ENCODE assay signal across 12 mouse cellular contexts in the genomic region with DNA sequence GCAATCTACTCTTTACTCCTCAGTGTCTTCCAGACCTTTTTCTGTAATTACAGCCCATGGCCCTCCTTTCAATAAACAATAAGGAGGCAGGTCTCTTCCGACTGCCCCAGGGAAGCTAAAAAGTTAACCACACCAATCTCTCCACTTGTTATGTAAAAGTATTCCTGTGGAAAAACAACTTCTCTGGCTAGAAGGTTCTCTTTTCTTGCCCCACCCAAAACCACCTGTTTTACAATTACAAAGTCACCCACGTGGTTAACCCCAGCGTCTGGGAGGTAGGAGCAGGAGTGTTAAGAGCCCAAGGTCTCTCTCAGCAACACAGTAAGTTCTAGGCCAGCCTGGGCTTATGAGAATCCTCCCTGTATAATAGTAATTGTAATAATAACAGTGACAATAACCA.
"Had no signal": no experiment of that assay in that cellular context is flagged by ENCODE, and none has a peak within 500 bp of the region (broad histone marks: within the 10 kb centered on the region; RNA-seq: fewer than 3 reads in every experiment).

No protein-coding gene starts in this region.

- H3K9ac ChIP-seq: kidney, embryonic 15.5 days; limb, embryonic 13.5 days; liver, embryonic 13.5 days; midbrain, embryonic 13.5 days; neural tube, embryonic 15.5 days had no signal

- H3K9me3 ChIP-seq: kidney, embryonic 15.5 days; limb, embryonic 13.5 days; liver, embryonic 13.5 days; midbrain, embryonic 13.5 days; neural tube, embryonic 15.5 days had no signal

- H3K4me2 ChIP-seq: kidney, embryonic 15.5 days; limb, embryonic 13.5 days; liver, embryonic 13.5 days; midbrain, embryonic 13.5 days; neural tube, embryonic 15.5 days had no signal

- H3K27me3 ChIP-seq: kidney, embryonic 15.5 days; limb, embryonic 13.5 days had no signal

- ATAC-seq: midbrain, embryonic 13.5 days had no signal

- DNase-seq: kidney, adult 18-20 months; kidney, postnatal 14 days; left cerebral cortex, postnatal 4 days; liver, embryonic 13.5 days; lung, adult 18-20 months; right cerebral cortex, adult 18-20 months; right cerebral cortex, postnatal 25 days; thymus, postnatal 14 days had no signal

- H3K27ac ChIP-seq: kidney, embryonic 15.5 days; limb, embryonic 13.5 days; liver, embryonic 13.5 days; midbrain, embryonic 13.5 days; neural tube, embryonic 15.5 days had no signal

- H3K4me3 ChIP-seq: kidney, embryonic 15.5 days; limb, embryonic 13.5 days; liver, embryonic 13.5 days; midbrain, embryonic 13.5 days; neural tube, embryonic 15.5 days had no signal
